Mouse (Mus musculus) frontal cortex, postnatal 25 days (tissue): ENCODE results near the gene Pgpep1.

Experiments
- DNase-seq, 2 experiments: peaks; one replicate each; pipeline ENCODE4 v3.0.0; 2022; ENCODE audit warnings: low spot score in 2 of 2

The Pgpep1 gene

GRCm38 (mm10) chr8:70632346-70632892 lies 27.8 kb downstream of the Pgpep1 start, which contains the start of gene Gdf15:
Gene Gdf15, minus strand, starts transcription at chr8:70632456.
- DNase-seq, result no peak

GRCm38 (mm10) chr8:70631436-70631835 lies 28.8 kb downstream of the Pgpep1 start:
- no peak for DNase-seq

- no peak for DNase-seq
These were observed 29.4 kb downstream of the Pgpep1 start for GRCm38 (mm10) chr8:70630532-70631381.

GRCm38 (mm10) chr8:70629574-70630531 lies 30.3 kb downstream of the Pgpep1 start:
- DNase-seq, result peak; percentile 93

GRCm38 (mm10) chr8:70628986-70629490 lies 31.1 kb downstream of the Pgpep1 start:
- no peak for DNase-seq

GRCm38 (mm10) chr8:70627041-70627440 lies 33.1 kb downstream of the Pgpep1 start:
- no peak for DNase-seq

GRCm38 (mm10) chr8:70625104-70625503 lies 35.1 kb downstream of the Pgpep1 start:
- no peak for DNase-seq

GRCm38 (mm10) chr8:70622220-70622619 lies 38.0 kb downstream of the Pgpep1 start:
- no peak for DNase-seq

GRCm38 (mm10) chr8:70618888-70619334 lies 41.3 kb downstream of the Pgpep1 start:
- no peak for DNase-seq

- no peak for DNase-seq
These were observed 42.2 kb downstream of the Pgpep1 start for GRCm38 (mm10) chr8:70617985-70618384.

GRCm38 (mm10) chr8:70616645-70617044 lies 43.5 kb downstream of the Pgpep1 start:
- DNase-seq, result no peak

GRCm38 (mm10) chr8:70615894-70616293 lies 44.3 kb downstream of the Pgpep1 start, which contains the start of gene Lrrc25:
Gene Lrrc25, plus strand, starts transcription at chr8:70616155.
- DNase-seq, result no peak

- DNase-seq, result no peak
These were observed 44.9 kb downstream of the Pgpep1 start for GRCm38 (mm10) chr8:70615281-70615680.

GRCm38 (mm10) chr8:70614469-70614868 lies 45.7 kb downstream of the Pgpep1 start:
- no peak for DNase-seq

- DNase-seq, result no peak
These were observed 46.4 kb downstream of the Pgpep1 start for GRCm38 (mm10) chr8:70613763-70614162.

GRCm38 (mm10) chr8:70611849-70612248 lies 48.3 kb downstream of the Pgpep1 start:
- DNase-seq, result peak in 1 of 2 experiments; percentile 90

- no peak for DNase-seq
These were observed 49.1 kb downstream of the Pgpep1 start for GRCm38 (mm10) chr8:70610796-70611771.

GRCm38 (mm10) chr8:70609849-70610795 lies 50.1 kb downstream of the Pgpep1 start:
- peak in 1 of 2 experiments; percentile 76 for DNase-seq

- no peak for DNase-seq
These were observed 50.8 kb downstream of the Pgpep1 start for GRCm38 (mm10) chr8:70609368-70609848.
